Mouse (Mus musculus): ENCODE data around the gene Lmo7. TPM values are rescaled to one million over a fixed set of nuclear protein-coding genes. Genes with fewer than 3 reads are reported as not detected.

Gene Lmo7
- total RNA-seq, 2 experiments from 2014 or later, result 30.4 to 35.5 TPM

GRCm38 (mm10) chr14:101878346-101879049 lies 148.7 kb downstream of the Lmo7 start:
- DNase-seq, result no peak

GRCm38 (mm10) chr14:101879050-101879694 lies 149.4 kb downstream of the Lmo7 start:
- DNase-seq, result no peak

GRCm38 (mm10) chr14:101882966-101883365 lies 153.2 kb downstream of the Lmo7 start:
- DNase-seq, result no peak

GRCm38 (mm10) chr14:101883787-101884186 lies 154.0 kb downstream of the Lmo7 start:
- no peak for DNase-seq

- no peak for DNase-seq
Observed at GRCm38 (mm10) chr14:101886320-101886719, 156.6 kb downstream of the Lmo7 start.

- no peak for DNase-seq
Observed at GRCm38 (mm10) chr14:101891903-101892448, 162.2 kb downstream of the Lmo7 start.

- no peak for DNase-seq
Observed at GRCm38 (mm10) chr14:101892496-101892895, 162.7 kb downstream of the Lmo7 start.

- no peak for DNase-seq
Observed at GRCm38 (mm10) chr14:101893215-101893614, 163.5 kb downstream of the Lmo7 start.

GRCm38 (mm10) chr14:101898250-101898649 lies 168.5 kb downstream of the Lmo7 start:
- no peak for DNase-seq

- DNase-seq, result no peak
Observed at GRCm38 (mm10) chr14:101901496-101901895, 171.7 kb downstream of the Lmo7 start.

- no peak for DNase-seq
Observed at GRCm38 (mm10) chr14:101901976-101902375, 172.2 kb downstream of the Lmo7 start.

GRCm38 (mm10) chr14:101903722-101904121 lies 174.0 kb downstream of the Lmo7 start:
- DNase-seq, result no peak

GRCm38 (mm10) chr14:101911983-101912382 lies 182.2 kb downstream of the Lmo7 start:
- DNase-seq, result no peak

GRCm38 (mm10) chr14:101912392-101912791 lies 182.6 kb downstream of the Lmo7 start:
- no peak for DNase-seq

- DNase-seq, result no peak
Observed at GRCm38 (mm10) chr14:101914321-101914720, 184.6 kb downstream of the Lmo7 start.

GRCm38 (mm10) chr14:101915867-101916266 lies 186.1 kb downstream of the Lmo7 start:
- DNase-seq, result no peak

- no peak for DNase-seq
Observed at GRCm38 (mm10) chr14:101918471-101918870, 188.7 kb downstream of the Lmo7 start.

GRCm38 (mm10) chr14:101927646-101928244 lies 198.0 kb downstream of the Lmo7 start:
- no peak for DNase-seq

GRCm38 (mm10) chr14:101930576-101931447 lies 201.1 kb downstream of the Lmo7 start:
- DNase-seq, result no peak

- DNase-seq, result no peak
Observed at GRCm38 (mm10) chr14:101931448-101931750, 201.6 kb downstream of the Lmo7 start.

- no peak for DNase-seq
Observed at GRCm38 (mm10) chr14:101933551-101933950, 203.8 kb downstream of the Lmo7 start.

- peak; percentile 56 for DNase-seq
Observed at GRCm38 (mm10) chr14:101942971-101943370, 213.2 kb downstream of the Lmo7 start.
